Mouse (Mus musculus) layer of hippocampus, adult 9-10 months (tissue): ENCODE measurements around the gene Rcn3.
"Not testable (repeated sequence)": the region's sequence is repeated elsewhere in the genome, so short reads cannot be mapped to it uniquely, and the experiment has no call there.

Source experiments
- DNase-seq: peaks from one replicate; pipeline ENCODE4 v3.0.0; 2022; ENCODE audit warnings: low spot score

The Rcn3 gene

DNA sequence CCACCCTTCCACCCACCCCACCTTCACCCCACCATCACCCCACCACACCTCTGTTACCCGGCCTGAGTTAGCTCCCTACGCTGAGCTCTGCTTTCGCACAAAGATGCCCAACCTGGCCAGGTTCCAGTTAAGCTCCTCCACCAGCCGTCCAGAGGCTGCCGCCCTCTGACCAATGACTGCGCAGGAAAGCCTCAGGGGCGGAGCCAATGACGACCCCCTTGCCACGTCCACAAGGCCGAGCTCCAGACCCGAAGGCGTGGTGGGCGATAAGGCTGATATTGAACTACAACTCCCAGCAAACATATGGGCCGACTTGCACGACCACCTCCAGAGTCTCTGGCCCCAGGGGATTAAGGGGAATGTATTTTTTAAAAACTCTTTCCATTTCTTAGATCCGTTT lies at the start of gene Rcn3:
TSS of gene Rcn3 (minus strand) at position 174 of the 400 bp plus-strand sequence.
- no peak for DNase-seq

GRCm38 (mm10) chr7:45141319-45141718 lies 49.3 kb upstream of the Rcn3 start:
- no peak for DNase-seq

DNA sequence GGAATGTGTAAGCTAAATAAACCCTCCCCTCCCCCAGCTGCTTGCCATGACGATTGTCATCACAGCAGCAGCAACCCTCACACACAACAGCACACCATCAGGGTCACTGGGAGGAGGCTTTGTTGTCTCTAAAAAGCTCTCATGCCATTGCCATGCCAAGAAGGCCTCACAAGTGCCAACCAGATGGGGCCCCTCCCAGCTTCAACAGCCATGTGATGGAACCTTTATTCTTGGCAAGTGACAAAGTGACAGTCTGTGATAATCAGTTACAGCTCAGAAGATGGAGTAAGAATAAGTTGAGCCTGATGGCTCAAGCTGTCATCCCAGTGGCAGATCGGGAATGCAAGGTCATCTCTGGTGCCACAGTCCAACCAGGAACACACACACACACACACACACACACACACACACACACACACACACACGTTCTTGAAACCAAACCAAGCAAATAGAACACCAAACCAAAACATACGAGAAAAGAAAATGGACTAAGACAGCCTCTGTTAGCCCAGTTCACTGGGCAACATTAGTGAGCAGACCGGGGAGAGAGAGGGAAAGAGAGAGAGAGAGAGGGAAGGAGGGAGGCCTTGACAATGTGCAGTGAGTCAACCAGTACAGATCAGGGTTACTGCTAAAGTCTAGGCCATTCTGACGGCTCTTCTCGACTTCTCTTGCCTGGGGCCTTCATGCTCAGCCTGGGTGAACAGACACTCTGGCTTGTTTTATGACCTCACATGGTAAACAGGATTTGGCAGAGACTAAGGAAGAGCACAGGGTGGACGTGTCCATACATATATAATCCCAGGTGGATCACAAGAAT lies 48.1 kb upstream of the Rcn3 start:
- DNase-seq = no peak

- no peak for DNase-seq
These were observed 46.4 kb upstream of the Rcn3 start for GRCm38 (mm10) chr7:45138403-45138802.

GRCm38 (mm10) chr7:45137171-45138006 lies 45.4 kb upstream of the Rcn3 start:
- DNase-seq = no peak

GRCm38 (mm10) chr7:45135993-45136567 lies 44.1 kb upstream of the Rcn3 start, which contains the start of the genes Gm45713 and Flt3l:
Gene Gm45713 (minus strand): TSS chr7:45136231.
Gene Flt3l (minus strand): TSS chr7:45136432.
- DNase-seq = peak; percentile 87

DNA sequence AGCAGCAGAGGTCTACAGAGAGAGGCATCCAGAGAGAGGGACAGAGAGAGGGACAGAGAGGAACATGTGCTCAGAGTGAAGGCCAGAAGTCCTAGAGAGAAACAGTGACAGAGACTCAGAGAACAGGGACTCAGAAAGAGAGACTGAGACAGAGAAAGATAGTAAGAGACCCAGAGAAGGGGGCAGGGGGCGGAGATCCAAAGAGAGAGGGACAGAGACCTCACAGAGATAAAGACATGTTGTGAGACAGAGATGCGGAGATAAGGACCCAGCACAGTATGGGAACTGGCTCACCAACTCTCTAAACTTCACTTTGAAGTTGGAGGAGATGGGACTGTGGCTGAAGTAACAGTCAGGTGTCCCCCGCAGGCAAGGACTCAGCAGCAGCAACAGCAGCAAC lies 43.3 kb upstream of the Rcn3 start:
- no peak for DNase-seq

GRCm38 (mm10) chr7:45134544-45135026 lies 42.6 kb upstream of the Rcn3 start:
- no peak for DNase-seq

GRCm38 (mm10) chr7:45133446-45134159 lies 41.6 kb upstream of the Rcn3 start:
- DNase-seq = no peak

DNA sequence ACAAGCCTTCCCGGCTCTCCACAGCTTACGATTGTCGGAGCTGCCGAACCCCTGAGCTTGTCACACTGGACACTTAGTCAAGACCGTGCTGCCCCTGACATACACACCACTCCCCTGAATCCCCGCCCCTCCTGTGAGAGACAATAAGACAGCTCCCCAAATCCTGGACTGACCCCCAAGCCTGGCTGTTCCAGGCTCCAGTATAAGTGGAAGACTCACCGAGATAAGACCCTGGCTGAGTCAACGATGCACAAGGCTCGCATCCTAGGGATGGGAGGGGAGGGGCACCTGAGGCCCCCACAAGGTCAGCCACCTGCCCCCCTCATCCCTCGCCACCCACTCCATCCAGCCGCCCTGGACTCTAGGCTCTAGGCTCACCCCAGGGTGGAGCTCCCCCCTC lies 39.8 kb upstream of the Rcn3 start:
- no peak for DNase-seq

- DNase-seq = no peak
These were observed 37.9 kb upstream of the Rcn3 start for GRCm38 (mm10) chr7:45129776-45130512.

GRCm38 (mm10) chr7:45129318-45129717 lies 37.3 kb upstream of the Rcn3 start:
- no peak for DNase-seq

DNA sequence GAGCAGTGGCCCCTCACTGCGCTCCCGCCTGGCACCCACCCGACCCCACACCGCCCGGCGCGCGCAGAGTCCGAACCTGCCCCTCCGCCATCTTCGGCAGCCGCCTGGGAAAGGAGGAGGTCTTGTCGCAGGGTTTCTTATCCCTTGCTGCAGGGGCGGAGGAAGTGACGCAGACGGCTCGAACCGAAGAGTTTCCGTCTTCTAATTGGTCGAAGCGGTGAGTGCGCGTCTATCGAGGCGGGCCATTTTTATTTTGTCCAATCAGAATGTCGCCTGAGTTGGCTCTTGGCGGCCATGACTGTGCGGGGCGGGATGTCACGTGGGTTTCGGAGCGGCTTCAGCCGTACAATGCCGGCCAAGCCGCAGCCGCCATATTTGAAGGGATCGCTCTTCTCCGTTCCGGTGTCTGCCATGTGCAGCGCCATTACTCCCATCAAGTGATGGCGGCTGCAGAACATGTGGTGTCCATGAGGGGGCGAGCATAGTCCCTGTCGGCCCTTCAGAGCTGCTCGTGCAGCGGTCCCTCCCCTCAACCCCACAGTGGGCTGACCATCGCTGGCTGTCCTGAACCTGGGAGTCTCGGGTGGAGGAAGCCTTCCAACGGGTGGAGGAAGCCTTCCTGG lies 36.7 kb upstream of the Rcn3 start, which contains the start of gene Rpl13a:
TSS of gene Rpl13a (minus strand) at position 138 of the 623 bp plus-strand sequence.
- peak; percentile 98 for DNase-seq

GRCm38 (mm10) chr7:45127700-45128224 lies 35.7 kb upstream of the Rcn3 start:
- no peak for DNase-seq

- DNase-seq = no peak
These were observed 35.1 kb upstream of the Rcn3 start for GRCm38 (mm10) chr7:45126844-45127699.

DNA sequence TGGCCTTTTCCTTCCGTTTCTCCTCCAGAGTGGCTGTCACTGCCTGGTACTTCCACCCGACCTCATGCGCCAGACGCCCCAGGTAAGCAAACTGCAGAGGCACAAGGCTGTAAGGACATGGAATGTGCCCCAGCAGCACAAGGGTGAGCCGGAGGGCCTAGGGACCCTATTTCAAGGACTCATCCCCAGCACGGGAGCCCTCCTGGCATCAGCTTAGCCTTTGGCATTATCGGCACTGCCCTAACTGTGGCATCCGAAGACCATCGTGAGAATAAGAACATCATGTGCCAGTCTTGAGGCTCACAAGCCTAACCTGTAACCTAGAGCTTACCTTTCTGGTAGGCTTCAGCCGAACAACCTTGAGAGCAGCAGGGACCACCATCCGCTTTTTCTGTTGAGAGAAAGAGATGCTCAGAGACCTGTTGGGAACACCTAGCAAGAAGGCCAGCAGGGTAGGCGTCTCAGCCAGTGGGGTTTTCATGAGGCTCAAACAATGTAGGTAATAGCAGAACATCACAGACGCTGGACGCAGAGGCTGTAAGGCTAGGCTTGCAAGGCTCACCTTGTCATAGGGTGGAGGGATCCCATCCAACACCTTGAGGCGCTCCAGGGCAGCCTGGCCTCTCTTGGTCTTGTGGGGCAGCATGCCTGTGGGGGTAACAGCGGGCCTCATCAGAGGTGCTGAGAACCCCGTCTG lies 34.3 kb upstream of the Rcn3 start:
- DNase-seq = no peak

GRCm38 (mm10) chr7:45125649-45126048 lies 33.6 kb upstream of the Rcn3 start:
- DNase-seq = not testable (repeated sequence)

DNA sequence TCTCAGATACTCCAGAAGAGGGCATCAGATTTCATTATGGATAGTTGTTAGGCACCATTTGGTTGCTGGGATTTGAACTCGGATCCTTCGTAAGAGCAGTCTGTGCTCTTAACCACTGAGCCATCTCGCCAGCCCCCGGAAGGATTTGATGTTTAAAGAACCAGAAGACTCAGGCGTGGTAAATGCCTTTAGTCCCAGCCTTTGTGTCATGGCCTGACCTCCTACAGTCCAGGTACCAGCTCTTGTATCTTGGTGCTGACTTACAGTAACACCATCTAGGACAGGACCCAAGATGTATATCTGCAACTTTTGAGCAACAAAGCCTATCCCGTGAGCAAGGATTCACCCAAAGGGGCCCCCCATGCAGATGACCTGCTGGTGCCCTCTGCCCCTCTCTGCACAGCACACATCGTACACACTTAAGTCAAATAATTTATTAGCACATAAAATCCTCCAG lies 33.2 kb upstream of the Rcn3 start:
- DNase-seq = no peak
